In the genomic region with DNA sequence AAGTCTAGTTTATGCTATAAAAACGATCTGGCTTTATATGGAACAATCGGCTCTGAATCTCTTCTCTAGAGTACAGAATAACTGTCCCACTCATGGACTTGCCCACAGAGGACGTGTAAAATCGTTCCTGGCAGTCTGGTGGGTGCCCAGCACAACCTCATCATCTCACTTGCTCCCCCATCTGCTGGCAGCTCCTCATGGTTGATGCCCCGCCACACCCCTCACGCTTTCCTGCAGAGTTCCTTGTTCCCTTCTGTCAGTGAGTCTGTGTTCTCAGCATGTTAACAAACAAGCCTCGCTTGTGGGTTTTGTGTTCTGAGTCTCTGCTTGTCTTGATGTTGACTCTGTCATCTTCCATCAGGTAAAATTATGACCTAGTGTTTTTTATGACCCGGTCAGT, we compare ENCODE assay signal across 29 mouse cellular contexts.
"Had no signal": no experiment of that assay in that cellular context is flagged by ENCODE, and none has a peak within 500 bp of the region (broad histone marks: within the 10 kb centered on the region; RNA-seq: fewer than 3 reads in every experiment).

No protein-coding gene starts in this region.

- H3K27ac ChIP-seq: heart, embryonic 10.5 days; heart, embryonic 13.5 days; heart, embryonic 15.5 days; hindbrain, embryonic 10.5 days; hindbrain, embryonic 12.5 days; hindbrain, embryonic 13.5 days; hindbrain, embryonic 14.5 days; hindbrain, embryonic 15.5 days; hindbrain, postnatal 0 days; intestine, embryonic 15.5 days; kidney, embryonic 15.5 days; kidney, postnatal 0 days had no signal

- DNase-seq: heart, postnatal 10 days; heart, postnatal 14 days; heart, postnatal 36 days; heart, postnatal 4 days; kidney, adult 11 months; kidney, adult 18-20 months; kidney, adult 2 months; kidney, adult 8-10 months; kidney, adult 9 months; kidney, postnatal 10 days; kidney, postnatal 14 days; kidney, postnatal 25 days; kidney, postnatal 36 days; kidney, postnatal 4 days; layer of hippocampus, adult 9-11 months; layer of hippocampus, postnatal 36 days had no signal

- H3K4me3 ChIP-seq: heart, embryonic 10.5 days; heart, embryonic 12.5 days; heart, embryonic 13.5 days; heart, embryonic 15.5 days; hindbrain, embryonic 10.5 days; hindbrain, embryonic 12.5 days; hindbrain, embryonic 13.5 days; hindbrain, embryonic 15.5 days; intestine, embryonic 15.5 days; kidney, embryonic 15.5 days had no signal
